7 mouse cellular contexts compared by ENCODE assay signal in genomic region chr16:22265849-22266376, GRCm38 (mm10). TPM values are rescaled to one million over a fixed set of nuclear protein-coding genes. Genes with fewer than 3 reads are reported as not detected.
DNase-seq lines count a peak whose midpoint lies in the region; ATAC-seq lines count a peak whose summit lies in the region.

Gene Tra2b (minus strand): TSS chr16:22266005.

- intact Hi-C loops in gastrocnemius, postnatal 36 days (cut with DNase I), result no loop called here
- intact Hi-C loops in left cerebral cortex, postnatal 25 days (cut with DNase I), result loop anchor here (5.0 kb wide), 1 partner anchor 474 kb away; the partner anchor contains the start of gene Map3k13

- peak; percentile 95 for DNase-seq in adrenal gland, adult 18-20 months (ENCODE audit: low spot score in 2 of 2)
- DNase-seq in embryo, embryonic 11 days, result peak; percentile 99
- DNase-seq in gastrocnemius, postnatal 36 days, result peak; percentile 94 to 96
- DNase-seq in left cerebral cortex, postnatal 25 days (ENCODE audit: low spot score in 2 of 2), result peak; percentile 97 to 98
- peak; percentile 98 for DNase-seq in midbrain, embryonic 10.5 days (ENCODE audit: low spot score)
- peak; percentile 95 for DNase-seq in right cerebral cortex, postnatal 4 days

- 1% methylated on average over 38 of the region's 38 CpGs for WGBS in intestine, embryonic 15.5 days
- WGBS in midbrain, embryonic 10.5 days, result under 1% methylated on average over 38 of the region's 38 CpGs

- peak within 1 kb of the TSS; percentile 98 for H3K27ac ChIP-seq in intestine, embryonic 15.5 days
- peak within 1 kb of the TSS; percentile 97 for H3K27ac ChIP-seq in midbrain, embryonic 10.5 days (replicated peaks)

- H3K27me3 ChIP-seq in intestine, embryonic 15.5 days (replicated peaks), result no peaks in the 10 kb centered on the region
- H3K27me3 ChIP-seq in midbrain, embryonic 10.5 days (ENCODE audit: low read depth, poor library complexity, severe bottlenecking), result no peaks in the 10 kb centered on the region

- no peaks in the 10 kb centered on the region for H3K9me3 ChIP-seq in intestine, embryonic 15.5 days
- H3K9me3 ChIP-seq in midbrain, embryonic 10.5 days (replicated peaks), result no peaks in the 10 kb centered on the region

- H3K4me2 ChIP-seq in intestine, embryonic 15.5 days (replicated peaks), result peak within 1 kb of the TSS; percentile 68

- no peaks in the 10 kb centered on the region for H3K36me3 ChIP-seq in intestine, embryonic 15.5 days
- H3K36me3 ChIP-seq in midbrain, embryonic 10.5 days, result peaks cover 26% of the 10 kb centered on the region

- peak within 1 kb of the TSS; percentile 90 for H3K4me3 ChIP-seq in intestine, embryonic 15.5 days (replicated peaks)
- H3K4me3 ChIP-seq in midbrain, embryonic 10.5 days, result peak within 1 kb of the TSS; percentile 78

- peak; percentile 98 for ATAC-seq in intestine, embryonic 15.5 days

- H3K9ac ChIP-seq in intestine, embryonic 15.5 days, result peak within 1 kb of the TSS; percentile 91

- H3K4me1 ChIP-seq in intestine, embryonic 15.5 days (replicated peaks), result no peaks in the 10 kb centered on the region; the same call in 1 of the 2 replicates
- peaks cover 24% of the 10 kb centered on the region for H3K4me1 ChIP-seq in midbrain, embryonic 10.5 days

RNA-seq across cellular contexts. Expression of gene Tra2b, which starts in this region (rescaled TPM):
- 100 to 1,000 TPM; 107 to 116 TPM for total RNA-seq in adrenal gland, adult 18-20 months (2021)
- total RNA-seq in gastrocnemius, postnatal 36 days (2021), result 10 to 100 TPM; 25.3 to 34.1 TPM
- 304 and 336 TPM in 2 replicates for polyA plus RNA-seq in intestine, embryonic 15.5 days (2015; fragmentation: Nextera tagmentation; extraction: Ambion mirVana)
- 10 to 100 TPM; 67.3 to 78.7 TPM for total RNA-seq in left cerebral cortex, postnatal 25 days (2021)
- 480 and 495 TPM in 2 replicates for polyA plus RNA-seq in midbrain, embryonic 10.5 days (2016; fragmentation: Nextera tagmentation; extraction: Ambion mirVana)

Comparison
In these comparisons a context has a peak if more than half of its experiments do, and no peak if none do; other contexts are left out.
1. Peak in every context shown above with its lines: DNase-seq, ATAC-seq, H3K4me3 ChIP-seq and H3K27ac ChIP-seq.